Comparison of ENCODE assay signal across 17 mouse cellular contexts in genomic region chr6:17329801-17330200, GRCm38 (mm10). TPM values are rescaled to one million over a fixed set of nuclear protein-coding genes. Genes with fewer than 3 reads are reported as not detected.
"Had no signal": no experiment of that assay in that cellular context is flagged by ENCODE, and none has a peak within 500 bp of the region (broad histone marks: within the 10 kb centered on the region; RNA-seq: fewer than 3 reads in every experiment).

No protein-coding gene starts in this region.

- DNase-seq: kidney, adult 11 months; kidney, adult 8-10 months; kidney, postnatal 10 days; kidney, postnatal 36 days; left cerebral cortex, postnatal 4 days; liver, postnatal 0 days; midbrain, embryonic 14.5 days; thymus, adult 18-20 months; thymus, postnatal 36 days had no signal

- H3K36me3 ChIP-seq: kidney, embryonic 15.5 days; limb, embryonic 12.5 days; limb, embryonic 15.5 days had no signal

- H3K27me3 ChIP-seq: kidney, embryonic 15.5 days; limb, embryonic 12.5 days; limb, embryonic 15.5 days had no signal

- H3K4me2 ChIP-seq: kidney, embryonic 15.5 days; limb, embryonic 12.5 days; limb, embryonic 15.5 days; liver, embryonic 11.5 days; midbrain, embryonic 11.5 days had no signal

- H3K4me3 ChIP-seq: kidney, embryonic 15.5 days; limb, embryonic 12.5 days; limb, embryonic 15.5 days had no signal

- H3K9me3 ChIP-seq: kidney, embryonic 15.5 days; limb, embryonic 12.5 days; limb, embryonic 15.5 days had no signal

- H3K9ac ChIP-seq: kidney, embryonic 15.5 days; limb, embryonic 12.5 days; limb, embryonic 15.5 days; liver, embryonic 14.5 days; liver, postnatal 0 days had no signal

- ATAC-seq: liver, postnatal 0 days had no signal

- H3K27ac ChIP-seq: kidney, embryonic 15.5 days; limb, embryonic 12.5 days; limb, embryonic 15.5 days; liver, embryonic 14.5 days had no signal

RNA-seq across cellular contexts. Expression of gene Cav1, which starts 23.7 kb away (rescaled TPM):
- total RNA-seq: megakaryocyte progenitor cell, adult 5-6 weeks; megakaryocyte-erythroid progenitor cell, adult 5-6 weeks had no signal

RNA-seq across cellular contexts. Expression of gene Cav2, which starts 48.8 kb away (rescaled TPM):
- total RNA-seq: megakaryocyte-erythroid progenitor cell, adult 5-6 weeks had no signal
